Mouse (Mus musculus) olfactory bulb, adult 2 months (tissue): Measurements from ENCODE around the gene Zfp629. TPM values are rescaled to one million over a fixed set of nuclear protein-coding genes. Genes with fewer than 3 reads are reported as not detected.

Experiments used
- H3K27ac ChIP-seq: fragments of 200-500 bp; 2 replicates; pipeline ENCODE4 v1.5.1; 2012; ENCODE audit warnings: low read depth, low read length; ENCODE audit not compliant: insufficient read depth
- H3K4me1 ChIP-seq: fragments of 200-500 bp; 2 replicates; pipeline ENCODE4 v1.6.1; 2012; ENCODE audit warnings: low read length; ENCODE audit not compliant: control insufficient read depth, insufficient read depth
- H3K4me3 ChIP-seq: fragments of 200-500 bp; 2 replicates; pipeline ENCODE4 v1.5.1; 2012; ENCODE audit warnings: mild to moderate bottlenecking, low read depth, low read length, moderate library complexity; ENCODE audit not compliant: insufficient read depth
- CTCF ChIP-seq: fragments of 200-500 bp; IDR thresholded peaks from 2 replicates; pipeline ENCODE4 v1.5.1; 2012; ENCODE audit warnings: low read depth, mild to moderate bottlenecking, low read length, moderate library complexity; ENCODE audit not compliant: insufficient read depth
- POLR2A ChIP-seq: fragments of 200-500 bp; IDR thresholded peaks from 2 replicates; pipeline ENCODE4 v1.6.1; 2012; ENCODE audit warnings: mild to moderate bottlenecking, low read depth, low read length, moderate library complexity; ENCODE audit not compliant: insufficient read depth
- WGBS: fragments of 180-500 bp; shearing (Covaris S2); methylation state at CpG from one replicate; pipeline ENCODE4 v1.1.7; 2018; 5-methylcytosine and 5-hydroxymethylcytosine counted together
- polyA plus RNA-seq: library from polyadenylated mRNA; stranded (reverse); fragments of >200 nt; gene quantifications from 2 replicates; pipeline ENCODE4 v1.2.4, GENCODE M21; 2012; ENCODE audit warnings: low replicate concordance; ENCODE audit not compliant: missing spikeins, insufficient read depth, insufficient read length

Gene Zfp629
- not detected in 2 replicates for polyA plus RNA-seq

DNA sequence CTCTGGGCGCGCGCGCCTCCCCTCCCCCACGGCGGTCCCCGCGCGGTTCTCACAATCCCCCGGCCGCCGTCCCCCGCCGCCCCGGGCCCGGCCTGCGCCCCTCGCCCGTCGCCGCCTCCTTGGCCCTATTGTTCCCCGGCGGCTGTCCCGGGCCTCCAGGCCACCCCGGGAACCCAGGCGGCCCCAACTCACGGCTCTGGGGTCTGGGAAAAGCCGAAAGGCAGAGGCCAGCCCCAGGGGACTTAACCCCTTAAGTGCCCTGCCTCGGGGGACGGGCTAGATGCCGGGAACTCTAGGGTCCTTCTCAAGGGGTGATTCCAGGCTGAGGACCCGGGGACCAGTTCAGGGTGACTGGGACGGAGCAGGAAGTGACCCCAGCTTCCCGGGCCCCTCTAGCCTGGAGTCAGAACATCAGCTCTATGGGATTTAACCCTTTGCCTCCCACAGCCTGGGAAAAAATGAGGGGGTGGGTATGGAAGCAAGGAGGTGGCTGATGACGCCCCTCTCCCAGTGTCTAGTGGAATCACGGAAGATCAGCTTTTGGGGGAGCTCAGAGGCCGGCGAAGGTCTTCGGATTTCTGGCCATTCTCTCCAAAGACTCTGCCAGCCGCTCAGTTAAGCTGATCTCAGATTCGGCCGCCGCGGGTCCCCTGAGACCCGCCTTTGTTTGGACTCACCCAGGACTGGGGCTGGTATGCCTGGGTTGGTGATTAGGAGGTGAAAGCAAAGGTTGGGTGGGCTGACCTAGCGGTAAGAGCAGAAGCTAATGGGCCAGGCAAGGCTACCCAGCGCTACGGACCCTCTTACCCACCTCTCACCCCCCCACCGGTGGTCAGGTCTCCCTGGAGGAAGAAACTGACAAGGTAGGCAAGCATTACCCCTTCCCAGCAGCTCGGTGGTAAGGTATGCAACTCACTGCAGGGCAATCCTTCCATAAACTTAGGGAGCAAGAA, at the start of gene Zfp629:
Gene Zfp629, minus strand, starts transcription at position 907 of the 953 bp plus-strand sequence.
- WGBS = 2% methylated on average over 41 of the region's 50 CpGs
- H3K27ac ChIP-seq = peak within 1 kb of the TSS; percentile 74

DNA sequence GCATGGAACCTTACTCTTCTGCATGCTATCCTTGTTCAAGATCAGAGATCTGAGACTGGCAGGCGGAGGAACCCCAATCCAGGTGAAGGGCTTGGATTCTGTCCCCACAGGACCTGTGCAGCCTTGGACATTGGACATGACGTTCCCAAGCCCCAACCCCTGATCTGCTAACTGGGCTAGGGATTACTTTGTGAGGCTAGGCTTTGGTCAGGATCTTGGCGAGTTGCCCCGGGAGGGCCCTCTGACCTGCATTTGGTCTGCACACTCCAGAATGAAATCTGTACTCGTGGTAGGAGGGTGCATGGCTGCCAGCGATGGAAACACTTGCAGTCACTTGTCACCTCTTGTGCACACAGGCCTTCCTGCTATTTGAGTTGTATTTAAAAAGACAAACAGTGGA, 47.3 kb upstream of the Zfp629 start:
- WGBS = 79% methylated on average over 6 of the region's 6 CpGs
- Histone ChIP-seq H3K27ac (no peak overlapping the region), H3K4me1 (no peaks in the 10 kb centered on the region), H3K4me3 (no peak overlapping the region)
- TF ChIP-seq CTCF (no peak), POLR2A (no peak)

More for the DNA sequence above, at the start of gene Zfp629:
- no peak for TF ChIP-seq POLR2A
- peaks cover 20% of the 10 kb centered on the region for H3K4me1 ChIP-seq
- H3K4me3 ChIP-seq = peak within 1 kb of the TSS; percentile 95

DNA sequence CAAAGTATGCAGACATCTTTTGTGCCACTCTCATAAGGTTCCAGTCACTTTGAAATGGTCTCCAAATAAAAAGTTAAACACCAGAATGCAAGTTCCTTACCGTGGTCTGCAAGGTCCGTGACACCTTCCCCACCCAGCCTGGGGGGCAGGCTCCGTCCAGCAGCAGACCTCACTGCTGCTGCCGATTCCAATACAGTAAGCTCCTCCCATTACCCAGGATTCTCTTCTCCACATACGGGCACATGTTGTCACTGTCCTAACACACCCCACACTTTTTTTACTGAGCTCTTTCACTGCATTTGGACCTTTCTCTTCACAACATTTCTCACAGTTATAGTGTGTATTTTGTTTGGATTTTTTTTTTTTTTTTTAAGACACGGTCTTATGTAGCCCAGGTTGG, 46.2 kb upstream of the Zfp629 start:
- WGBS = 82% methylated on average over 6 of the region's 6 CpGs

DNA sequence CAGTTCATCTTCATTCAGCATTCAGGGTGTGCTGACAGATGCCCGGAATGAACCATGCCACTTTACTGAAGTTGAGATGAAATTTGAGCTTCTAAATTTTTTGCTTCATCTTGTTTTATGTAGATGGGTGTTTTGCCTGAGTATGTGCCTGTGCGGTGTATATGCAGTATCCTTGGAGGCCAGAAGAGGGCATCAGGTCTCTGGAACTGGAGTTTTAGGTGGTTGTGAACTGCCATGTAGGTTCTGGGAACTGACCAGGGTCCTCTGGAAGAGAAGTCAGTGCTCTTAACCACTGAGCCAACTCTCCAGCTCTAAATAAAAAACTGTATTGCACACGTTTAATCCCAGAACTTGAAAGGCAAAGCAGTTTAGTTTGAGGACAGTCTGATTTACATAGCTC, 45.3 kb upstream of the Zfp629 start:
- Histone ChIP-seq H3K4me3 (no peak overlapping the region), H3K4me1 (no peaks in the 10 kb centered on the region), H3K27ac (no peak overlapping the region)
- 94% methylated on average over 3 of the region's 3 CpGs for WGBS
- TF ChIP-seq POLR2A (no peak), CTCF (no peak)

More for the DNA sequence above, 46.2 kb upstream of the Zfp629 start:
- Histone ChIP-seq H3K27ac (no peak overlapping the region), H3K4me1 (no peaks in the 10 kb centered on the region), H3K4me3 (no peak overlapping the region)
- TF ChIP-seq CTCF (no peak), POLR2A (no peak)

DNA sequence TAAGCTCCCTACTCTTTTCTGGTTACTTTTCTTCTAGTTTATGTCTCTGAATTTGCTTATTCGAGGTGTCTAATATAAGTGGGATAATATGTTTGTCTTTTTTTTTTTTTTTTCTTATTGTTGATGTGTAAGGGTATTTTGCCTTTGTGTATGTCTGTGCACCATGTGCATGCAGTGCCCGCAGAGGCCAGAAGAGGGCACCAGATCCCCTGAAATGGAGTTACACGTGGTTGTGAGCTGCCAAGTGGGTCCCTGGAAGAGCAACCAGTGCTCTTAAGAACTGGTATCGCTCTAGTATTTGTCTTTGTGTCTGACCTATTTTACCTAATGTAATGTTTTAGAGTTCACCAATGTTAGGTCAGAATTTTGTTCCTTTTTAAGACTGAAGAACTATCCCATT, 41.3 kb upstream of the Zfp629 start:
- Histone ChIP-seq H3K27ac (no peak overlapping the region), H3K4me1 (peaks cover 4% of the 10 kb centered on the region), H3K4me3 (no peak overlapping the region)
- WGBS = 31% methylated on average over 4 of the region's 4 CpGs
- TF ChIP-seq POLR2A (no peak), CTCF (peak; percentile 33; the same call in 1 of the 2 replicates)

DNA sequence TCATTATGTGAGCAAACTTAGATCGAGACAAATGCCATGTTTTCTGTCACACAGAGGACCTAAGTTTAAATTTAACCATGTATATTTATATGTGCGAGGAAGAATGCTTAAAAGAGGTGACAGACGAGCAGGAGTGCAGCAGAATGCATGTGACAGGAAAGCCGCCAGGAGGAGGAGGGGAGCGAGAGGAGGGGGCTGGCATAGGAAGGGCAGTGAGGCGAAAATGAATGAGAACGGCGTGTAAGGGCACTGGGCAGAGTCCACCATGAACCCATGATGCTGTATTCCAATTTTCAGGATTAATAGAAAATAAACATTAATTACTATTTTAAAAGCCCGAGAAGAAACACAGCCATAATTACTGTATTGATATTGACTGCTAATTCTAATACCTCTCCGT, 38.7 kb upstream of the Zfp629 start:
- no peak for TF ChIP-seq POLR2A
- TF ChIP-seq CTCF = no peak
- no peak overlapping the region for H3K4me3 ChIP-seq
- H3K4me1 ChIP-seq = peaks cover 6% of the 10 kb centered on the region
- no peak overlapping the region for H3K27ac ChIP-seq
- 54% methylated on average over 10 of the region's 10 CpGs for WGBS

DNA sequence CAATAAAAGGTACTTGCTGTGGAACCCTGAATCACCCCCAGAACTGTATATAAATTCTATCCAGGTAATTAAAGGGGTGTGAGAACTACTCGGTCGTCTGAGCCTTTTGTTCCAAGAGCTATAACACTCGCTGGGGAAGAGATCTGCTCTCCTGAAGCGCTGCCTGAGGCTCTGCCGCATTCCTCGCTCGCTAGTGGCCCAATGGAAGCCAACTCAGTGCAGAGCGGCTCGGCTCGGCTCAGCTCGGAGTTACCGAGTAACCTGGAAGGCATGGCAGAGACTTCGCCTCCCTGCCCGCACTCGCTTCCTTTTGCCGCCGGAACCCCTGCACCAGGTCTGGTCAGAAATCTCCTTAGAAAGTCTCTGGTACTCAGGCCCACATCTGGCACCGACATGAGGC, 36.5 kb upstream of the Zfp629 start:
- no peak overlapping the region for H3K4me3 ChIP-seq
- peaks cover 6% of the 10 kb centered on the region for H3K4me1 ChIP-seq
- 18% methylated on average over 18 of the region's 18 CpGs for WGBS
- TF ChIP-seq CTCF = no peak
- TF ChIP-seq POLR2A = no peak
- no peak overlapping the region for H3K27ac ChIP-seq

DNA sequence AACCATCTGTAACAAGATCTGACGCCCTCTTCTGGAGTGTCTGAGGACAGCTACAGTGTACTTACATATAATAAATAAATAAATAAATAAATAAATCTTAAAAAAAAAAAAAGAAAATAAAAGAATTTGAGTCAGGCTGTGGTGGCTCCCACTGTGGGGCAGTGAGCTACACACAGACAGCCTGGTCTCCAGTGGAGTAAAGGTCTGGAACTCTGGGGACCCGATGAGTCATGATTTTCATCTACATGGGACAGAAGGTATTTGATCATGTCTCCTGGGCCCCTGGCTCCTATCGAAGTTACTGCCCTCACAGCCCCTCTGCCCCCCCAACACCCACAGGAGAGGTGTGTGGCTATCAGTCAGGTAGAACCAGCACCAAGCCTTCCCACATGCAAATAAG, 36.0 kb upstream of the Zfp629 start:
- Histone ChIP-seq H3K4me1 (peaks cover 6% of the 10 kb centered on the region), H3K4me3 (no peak overlapping the region), H3K27ac (no peak overlapping the region)
- WGBS = 68% methylated on average over 3 of the region's 3 CpGs
- TF ChIP-seq POLR2A (no peak), CTCF (no peak)

DNA sequence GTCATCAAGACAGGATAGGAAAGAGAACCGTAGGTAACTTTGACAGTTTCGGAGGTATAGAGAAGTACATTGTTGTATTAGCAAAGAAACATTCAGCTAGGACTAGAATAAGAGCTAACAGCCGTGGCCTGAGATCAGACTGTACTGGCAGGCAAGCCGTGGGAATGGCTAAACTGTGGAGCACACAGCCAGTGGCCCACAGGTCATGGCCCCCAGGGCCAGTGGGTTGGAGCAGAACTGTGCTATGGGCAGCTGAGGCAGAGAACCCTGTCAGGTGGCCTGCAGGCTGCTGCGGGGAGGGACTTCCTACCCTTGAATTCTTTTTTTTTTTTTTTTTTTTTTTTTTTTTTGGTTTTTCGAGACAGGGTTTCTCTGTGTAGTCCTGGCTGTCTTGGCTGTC, 33.6 kb upstream of the Zfp629 start:
- H3K27ac ChIP-seq = no peak overlapping the region
- peaks cover 6% of the 10 kb centered on the region for H3K4me1 ChIP-seq
- 85% methylated on average over 6 of the region's 6 CpGs for whole genome bisulfite sequencing
- no peak for TF ChIP-seq POLR2A
- H3K4me3 ChIP-seq = no peak overlapping the region
